Mouse (Mus musculus): ENCODE results near the gene Dynlrb2. TPM values are rescaled to one million over a fixed set of nuclear protein-coding genes. Genes with fewer than 3 reads are reported as not detected.

Dynlrb2 gene
- polyA plus RNA-seq (2014; fragmentation: Nextera tagmentation; extraction: Ambion mirVana): not detected in 2 replicates

- H3K4me1 ChIP-seq (replicated peaks; ENCODE audit: control insufficient read depth, insufficient read depth, low read length): no peaks in the 10 kb centered on the region
- ATAC-seq (replicated peaks; ENCODE audit: low FRiP score): peak; percentile 79
- peak; percentile 77 for DNase-seq (ENCODE audit: low spot score)
- H3K27me3 ChIP-seq (replicated peaks; ENCODE audit: control insufficient read depth, insufficient read depth, low read length): no peaks in the 10 kb centered on the region
- H3K4me2 ChIP-seq: peak within 1 kb of the TSS; percentile 72
- no peaks in the 10 kb centered on the region for H3K9me3 ChIP-seq (ENCODE audit: control insufficient read depth, low read length)
- peak within 1 kb of the TSS; percentile 34 for H3K4me3 ChIP-seq (ENCODE audit: low read depth, low read length)
- no peaks in the 10 kb centered on the region for H3K36me3 ChIP-seq (ENCODE audit: control insufficient read depth, insufficient read depth, low read length)
- no peak within 1 kb of the TSS for H3K27ac ChIP-seq (ENCODE audit: low read depth, low read length)
- 7% methylated on average over 19 of the region's 19 CpGs for WGBS
- H3K9ac ChIP-seq (ENCODE audit: low read depth, low read length): no peak within 1 kb of the TSS
Measured at GRCm38 (mm10) chr8:116504477-116505120, at the start of gene Dynlrb2. Gene Dynlrb2, plus strand, starts transcription at chr8:116504974.

DNA sequence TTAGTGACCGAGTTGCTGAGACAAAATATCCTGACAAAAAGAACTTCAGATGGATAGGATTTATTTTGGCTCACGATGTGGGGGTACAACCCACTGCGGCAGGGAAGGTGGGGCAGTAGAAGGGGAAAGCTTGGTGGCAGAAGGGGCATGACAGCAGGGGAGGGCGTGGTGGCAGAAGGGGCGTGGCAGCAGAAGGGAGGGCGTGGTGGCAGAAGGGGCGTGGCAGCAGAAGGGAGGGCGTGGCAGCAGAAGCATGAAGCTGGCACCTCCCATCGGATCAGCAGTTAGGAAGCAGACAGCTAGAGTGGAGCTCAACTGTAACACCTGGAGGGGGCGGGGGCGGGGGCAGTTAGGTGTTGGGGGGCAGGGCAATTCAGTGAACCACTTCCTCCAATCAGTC is 46.2 kb upstream of the Dynlrb2 start:
- Histone ChIP-seq H3K27ac (ENCODE audit: low read depth, low read length) (no peak overlapping the region), H3K36me3 (ENCODE audit: control insufficient read depth, insufficient read depth, low read length) (no peaks in the 10 kb centered on the region), H3K27me3 (replicated peaks; ENCODE audit: control insufficient read depth, insufficient read depth, low read length) (no peaks in the 10 kb centered on the region), H3K4me2 (no peak overlapping the region), H3K4me1 (replicated peaks; ENCODE audit: control insufficient read depth, insufficient read depth, low read length) (no peaks in the 10 kb centered on the region), H3K9ac (ENCODE audit: low read depth, low read length) (no peak overlapping the region), H3K4me3 (ENCODE audit: low read depth, low read length) (no peak overlapping the region), H3K9me3 (ENCODE audit: control insufficient read depth, low read length) (no peaks in the 10 kb centered on the region)
- 68% methylated on average over 11 of the region's 11 CpGs for WGBS
- DNase-seq (ENCODE audit: low spot score) (no peak), ATAC-seq (replicated peaks; ENCODE audit: low FRiP score) (no peak; the same call in 1 of the 2 replicates)

GRCm38 (mm10) chr8:116461472-116461871 is 43.3 kb upstream of the Dynlrb2 start:
- DNase-seq (ENCODE audit: low spot score) (no peak), ATAC-seq (replicated peaks; ENCODE audit: low FRiP score) (no peak)
- Histone ChIP-seq H3K4me2 (no peak overlapping the region), H3K9ac (ENCODE audit: low read depth, low read length) (no peak overlapping the region), H3K4me1 (replicated peaks; ENCODE audit: control insufficient read depth, insufficient read depth, low read length) (no peaks in the 10 kb centered on the region), H3K27me3 (replicated peaks; ENCODE audit: control insufficient read depth, insufficient read depth, low read length) (no peaks in the 10 kb centered on the region), H3K9me3 (ENCODE audit: control insufficient read depth, low read length) (no peaks in the 10 kb centered on the region), H3K27ac (ENCODE audit: low read depth, low read length) (no peak overlapping the region), H3K4me3 (ENCODE audit: low read depth, low read length) (no peak overlapping the region), H3K36me3 (ENCODE audit: control insufficient read depth, insufficient read depth, low read length) (no peaks in the 10 kb centered on the region)
- WGBS: 67% methylated on average over 4 of the region's 4 CpGs

DNA sequence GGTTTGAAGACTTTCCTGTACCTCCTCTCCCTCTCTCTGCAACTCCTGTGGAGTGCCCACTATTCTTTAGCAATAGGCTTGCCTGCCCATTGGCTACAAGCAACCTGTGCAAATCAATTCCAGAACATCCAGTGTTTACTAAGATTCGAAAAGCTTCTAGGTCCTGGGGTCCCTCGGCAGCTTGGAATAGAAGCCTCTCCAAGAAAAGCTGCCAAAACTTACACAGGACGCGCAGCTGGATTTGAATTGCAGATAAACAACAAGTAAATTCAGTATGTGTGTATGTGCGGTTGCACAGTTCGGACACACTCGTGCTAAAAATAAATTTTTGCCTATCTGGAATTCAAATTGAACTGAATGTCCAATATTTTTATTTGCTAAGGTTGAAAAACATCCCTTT is 38.2 kb upstream of the Dynlrb2 start:
- Histone ChIP-seq H3K9ac (ENCODE audit: low read depth, low read length) (no peak overlapping the region), H3K9me3 (ENCODE audit: control insufficient read depth, low read length) (no peaks in the 10 kb centered on the region), H3K27me3 (replicated peaks; ENCODE audit: control insufficient read depth, insufficient read depth, low read length) (no peaks in the 10 kb centered on the region), H3K4me1 (replicated peaks; ENCODE audit: control insufficient read depth, insufficient read depth, low read length) (no peaks in the 10 kb centered on the region), H3K4me2 (no peak overlapping the region), H3K4me3 (ENCODE audit: low read depth, low read length) (no peak overlapping the region), H3K27ac (ENCODE audit: low read depth, low read length) (no peak overlapping the region), H3K36me3 (ENCODE audit: control insufficient read depth, insufficient read depth, low read length) (no peaks in the 10 kb centered on the region)
- DNase-seq (ENCODE audit: low spot score) (no peak), ATAC-seq (replicated peaks; ENCODE audit: low FRiP score) (no peak)
- 82% methylated on average over 7 of the region's 7 CpGs for WGBS

GRCm38 (mm10) chr8:116467027-116467426 is 37.7 kb upstream of the Dynlrb2 start:
- no peak for ATAC-seq (replicated peaks; ENCODE audit: low FRiP score)
- no peaks in the 10 kb centered on the region for H3K4me1 ChIP-seq (replicated peaks; ENCODE audit: control insufficient read depth, insufficient read depth, low read length)
- WGBS: 74% methylated on average over 1 of the region's 1 CpGs
- no peak overlapping the region for H3K4me3 ChIP-seq (ENCODE audit: low read depth, low read length)
- no peaks in the 10 kb centered on the region for H3K36me3 ChIP-seq (ENCODE audit: control insufficient read depth, insufficient read depth, low read length)
- H3K27me3 ChIP-seq (replicated peaks; ENCODE audit: control insufficient read depth, insufficient read depth, low read length): no peaks in the 10 kb centered on the region
- no peak for DNase-seq (ENCODE audit: low spot score)
- H3K4me2 ChIP-seq: no peak overlapping the region
- no peak overlapping the region for H3K27ac ChIP-seq (ENCODE audit: low read depth, low read length)
- H3K9ac ChIP-seq (ENCODE audit: low read depth, low read length): no peak overlapping the region
- H3K9me3 ChIP-seq (ENCODE audit: control insufficient read depth, low read length): no peaks in the 10 kb centered on the region

DNA sequence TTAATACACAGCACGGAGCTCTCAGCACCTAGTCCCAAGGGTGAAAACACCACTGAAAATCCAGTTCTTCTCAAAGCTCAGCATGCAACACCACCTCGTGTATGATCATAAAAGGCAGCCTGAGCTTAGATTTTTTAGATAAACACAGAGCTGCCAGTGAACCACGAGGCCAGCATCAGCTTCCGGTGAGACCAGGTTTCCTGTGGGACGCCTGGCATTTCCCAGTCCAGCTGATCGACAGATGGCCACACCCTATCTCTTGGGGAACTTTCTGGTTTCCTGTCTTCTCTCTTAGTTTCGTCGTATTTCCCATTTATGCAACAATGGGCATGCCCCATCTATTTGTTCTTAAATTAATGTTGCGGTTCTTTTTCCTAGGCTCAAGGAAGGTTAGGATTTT is 26.8 kb upstream of the Dynlrb2 start:
- H3K4me1 ChIP-seq (replicated peaks; ENCODE audit: control insufficient read depth, insufficient read depth, low read length): no peaks in the 10 kb centered on the region
- H3K4me2 ChIP-seq: no peak overlapping the region
- no peak overlapping the region for H3K27ac ChIP-seq (ENCODE audit: low read depth, low read length)
- H3K27me3 ChIP-seq (replicated peaks; ENCODE audit: control insufficient read depth, insufficient read depth, low read length): no peaks in the 10 kb centered on the region
- ATAC-seq (replicated peaks; ENCODE audit: low FRiP score): no peak
- H3K9me3 ChIP-seq (ENCODE audit: control insufficient read depth, low read length): no peaks in the 10 kb centered on the region
- WGBS: 52% methylated on average over 9 of the region's 9 CpGs
- H3K4me3 ChIP-seq (ENCODE audit: low read depth, low read length): no peak overlapping the region
- no peaks in the 10 kb centered on the region for H3K36me3 ChIP-seq (ENCODE audit: control insufficient read depth, insufficient read depth, low read length)
- no peak overlapping the region for H3K9ac ChIP-seq (ENCODE audit: low read depth, low read length)
- no peak for DNase-seq (ENCODE audit: low spot score)

DNA sequence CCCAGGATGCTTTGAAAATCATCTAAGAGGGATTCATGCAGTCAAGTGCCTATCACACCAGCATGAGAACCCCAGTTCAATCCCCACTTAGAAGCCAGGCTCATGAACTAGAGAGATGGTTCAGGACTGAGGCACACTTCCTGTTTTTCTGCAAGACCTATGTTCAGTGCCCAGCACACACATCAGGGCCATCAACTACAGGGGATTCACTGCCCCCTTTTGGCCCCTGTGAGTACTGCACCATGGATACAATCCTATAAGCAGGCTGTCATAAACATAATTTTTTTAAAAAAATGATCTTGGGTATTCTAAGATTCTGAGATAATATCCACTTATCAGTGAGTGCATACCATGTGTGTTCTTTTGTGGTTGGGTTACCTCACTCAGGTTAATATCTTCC is 26.1 kb upstream of the Dynlrb2 start:
- H3K9me3 ChIP-seq (ENCODE audit: control insufficient read depth, low read length): no peaks in the 10 kb centered on the region
- no peak overlapping the region for H3K9ac ChIP-seq (ENCODE audit: low read depth, low read length)
- no peaks in the 10 kb centered on the region for H3K36me3 ChIP-seq (ENCODE audit: control insufficient read depth, insufficient read depth, low read length)
- no peaks in the 10 kb centered on the region for H3K27me3 ChIP-seq (replicated peaks; ENCODE audit: control insufficient read depth, insufficient read depth, low read length)
- no peak overlapping the region for H3K4me3 ChIP-seq (ENCODE audit: low read depth, low read length)
- DNase-seq (ENCODE audit: low spot score) (no peak), ATAC-seq (replicated peaks; ENCODE audit: low FRiP score) (no peak)
- H3K4me1 ChIP-seq (replicated peaks; ENCODE audit: control insufficient read depth, insufficient read depth, low read length): no peaks in the 10 kb centered on the region
- no peak overlapping the region for H3K4me2 ChIP-seq
- H3K27ac ChIP-seq (ENCODE audit: low read depth, low read length): no peak overlapping the region

- Histone ChIP-seq H3K9ac (ENCODE audit: low read depth, low read length) (no peak overlapping the region), H3K4me2 (no peak overlapping the region), H3K36me3 (ENCODE audit: control insufficient read depth, insufficient read depth, low read length) (no peaks in the 10 kb centered on the region), H3K4me1 (replicated peaks; ENCODE audit: control insufficient read depth, insufficient read depth, low read length) (no peaks in the 10 kb centered on the region), H3K27ac (ENCODE audit: low read depth, low read length) (no peak overlapping the region), H3K9me3 (ENCODE audit: control insufficient read depth, low read length) (no peaks in the 10 kb centered on the region), H3K4me3 (ENCODE audit: low read depth, low read length) (no peak overlapping the region), H3K27me3 (replicated peaks; ENCODE audit: control insufficient read depth, insufficient read depth, low read length) (no peaks in the 10 kb centered on the region)
- no peak for ATAC-seq (replicated peaks; ENCODE audit: low FRiP score)
- WGBS: 15% methylated on average over 7 of the region's 7 CpGs
- peak; percentile 38 for DNase-seq (ENCODE audit: low spot score)
Measured at GRCm38 (mm10) chr8:116480894-116481293, 23.9 kb upstream of the Dynlrb2 start.

- H3K4me1 ChIP-seq (replicated peaks; ENCODE audit: control insufficient read depth, insufficient read depth, low read length): no peaks in the 10 kb centered on the region
- H3K4me3 ChIP-seq (ENCODE audit: low read depth, low read length): no peak overlapping the region
- no peak overlapping the region for H3K27ac ChIP-seq (ENCODE audit: low read depth, low read length)
- no peaks in the 10 kb centered on the region for H3K36me3 ChIP-seq (ENCODE audit: control insufficient read depth, insufficient read depth, low read length)
- no peak overlapping the region for H3K9ac ChIP-seq (ENCODE audit: low read depth, low read length)
- H3K27me3 ChIP-seq (replicated peaks; ENCODE audit: control insufficient read depth, insufficient read depth, low read length): no peaks in the 10 kb centered on the region
- DNase-seq (ENCODE audit: low spot score) (no peak), ATAC-seq (replicated peaks; ENCODE audit: low FRiP score) (no peak)
- WGBS: 70% methylated on average over 3 of the region's 3 CpGs
- H3K9me3 ChIP-seq (ENCODE audit: control insufficient read depth, low read length): no peaks in the 10 kb centered on the region
- no peak overlapping the region for H3K4me2 ChIP-seq
Measured at GRCm38 (mm10) chr8:116482738-116483137, 22.0 kb upstream of the Dynlrb2 start.

All from liver, embryonic 11.5 days (tissue).